ENCODE assay signal across 18 mouse cellular contexts in genomic region chr8:108888924-108889323, GRCm38 (mm10).
A peak's percentile ranks its signal among the peaks of the same experiment; 100 is the strongest.
DNase-seq lines count a peak whose midpoint lies in the region; ATAC-seq lines count a peak whose summit lies in the region.
"Had no signal": no experiment of that assay in that cellular context is flagged by ENCODE, and none has a peak within 500 bp of the region (broad histone marks: within the 10 kb centered on the region; RNA-seq: fewer than 3 reads in every experiment).

No protein-coding gene starts in this region.

- no peak overlapping the region for H3K4me2 ChIP-seq in hindbrain, embryonic 13.5 days
- no peak overlapping the region for H3K4me2 ChIP-seq in hindbrain, embryonic 11.5 days (replicated peaks; ENCODE audit: low read depth, low read length)
- H3K4me2 ChIP-seq in hindbrain, embryonic 15.5 days, result 0 out of 2 replicates have a peak overlapping the region, but pooled peaks have one; percentile 14
- H3K4me2 ChIP-seq in limb, embryonic 11.5 days (ENCODE audit: low read depth, severe bottlenecking), result 0 out of 2 replicates have a peak overlapping the region, but pooled peaks have one; percentile 12
- H3K4me2 ChIP-seq in midbrain, embryonic 16.5 days (ENCODE audit: low read length), result no peak overlapping the region
- H3K4me2 ChIP-seq: embryonic facial prominence, embryonic 15.5 days; heart, embryonic 13.5 days; intestine, embryonic 15.5 days; kidney, embryonic 15.5 days; liver, embryonic 15.5 days had no signal

- H3K36me3 ChIP-seq in hindbrain, embryonic 13.5 days, result no peaks in the 10 kb centered on the region; the same call in 1 of the 2 replicates
- H3K36me3 ChIP-seq in hindbrain, embryonic 11.5 days (ENCODE audit: control insufficient read depth, insufficient read depth, low read length), result no peaks in the 10 kb centered on the region
- H3K36me3 ChIP-seq in hindbrain, embryonic 15.5 days, result no peaks in the 10 kb centered on the region
- H3K36me3 ChIP-seq in limb, embryonic 11.5 days (ENCODE audit: control insufficient read depth, insufficient read depth, low read length), result no peaks in the 10 kb centered on the region
- no peaks in the 10 kb centered on the region for H3K36me3 ChIP-seq in midbrain, embryonic 16.5 days (ENCODE audit: control insufficient read depth, insufficient read depth, low read length)
- H3K36me3 ChIP-seq: intestine, embryonic 15.5 days; kidney, embryonic 15.5 days; liver, embryonic 15.5 days had no signal

- no peak overlapping the region for H3K4me3 ChIP-seq in hindbrain, embryonic 13.5 days
- H3K4me3 ChIP-seq in hindbrain, embryonic 11.5 days (ENCODE audit: low read depth, low read length), result no peak overlapping the region
- no peak overlapping the region for H3K4me3 ChIP-seq in hindbrain, embryonic 15.5 days
- no peak overlapping the region for H3K4me3 ChIP-seq in limb, embryonic 11.5 days (ENCODE audit: low read depth, low read length)
- no peak overlapping the region for H3K4me3 ChIP-seq in midbrain, embryonic 16.5 days (ENCODE audit: low read depth, low read length)
- H3K4me3 ChIP-seq: embryonic facial prominence, embryonic 15.5 days; heart, embryonic 13.5 days; intestine, embryonic 15.5 days; kidney, embryonic 15.5 days; liver, embryonic 15.5 days had no signal

- H3K9me3 ChIP-seq in hindbrain, embryonic 13.5 days, result no peaks in the 10 kb centered on the region
- no peaks in the 10 kb centered on the region for H3K9me3 ChIP-seq in hindbrain, embryonic 11.5 days (ENCODE audit: control insufficient read depth, low read length)
- H3K9me3 ChIP-seq in hindbrain, embryonic 15.5 days, result no peaks in the 10 kb centered on the region
- H3K9me3 ChIP-seq in limb, embryonic 11.5 days (ENCODE audit: control insufficient read depth, low read length), result no peaks in the 10 kb centered on the region
- H3K9me3 ChIP-seq in midbrain, embryonic 16.5 days (replicated peaks; ENCODE audit: control insufficient read depth, low read length, poor library complexity, severe bottlenecking), result no peaks in the 10 kb centered on the region
- H3K9me3 ChIP-seq: embryonic facial prominence, embryonic 15.5 days; heart, embryonic 13.5 days; intestine, embryonic 15.5 days; kidney, embryonic 15.5 days; liver, embryonic 15.5 days had no signal

- H3K27me3 ChIP-seq in hindbrain, embryonic 13.5 days, result 0 out of 2 replicates have a peak, but pooled peaks cover 2% of the 10 kb centered on the region
- H3K27me3 ChIP-seq in hindbrain, embryonic 11.5 days (ENCODE audit: control insufficient read depth, insufficient read depth, low read length), result no peaks in the 10 kb centered on the region
- no peaks in the 10 kb centered on the region for H3K27me3 ChIP-seq in hindbrain, embryonic 15.5 days
- H3K27me3 ChIP-seq in limb, embryonic 11.5 days (ENCODE audit: control insufficient read depth, insufficient read depth, low read length), result no peaks in the 10 kb centered on the region
- H3K27me3 ChIP-seq in midbrain, embryonic 16.5 days (ENCODE audit: control insufficient read depth, insufficient read depth, low read depth, low read length), result no peaks in the 10 kb centered on the region
- H3K27me3 ChIP-seq: embryonic facial prominence, embryonic 15.5 days; heart, embryonic 13.5 days; intestine, embryonic 15.5 days; kidney, embryonic 15.5 days; liver, embryonic 15.5 days had no signal

- H3K27ac ChIP-seq in hindbrain, embryonic 13.5 days, result peak overlapping the region; percentile 81
- no peak overlapping the region for H3K27ac ChIP-seq in hindbrain, embryonic 11.5 days (ENCODE audit: low read depth, low read length)
- H3K27ac ChIP-seq in hindbrain, embryonic 15.5 days (replicated peaks), result 0 out of 2 replicates have a peak overlapping the region, but pooled peaks have one; percentile 28
- H3K27ac ChIP-seq in limb, embryonic 11.5 days (replicated peaks; ENCODE audit: low read depth, low read length), result no peak overlapping the region
- H3K27ac ChIP-seq in midbrain, embryonic 16.5 days (ENCODE audit: low read length), result peak overlapping the region; percentile 40
- H3K27ac ChIP-seq: embryonic facial prominence, embryonic 15.5 days; intestine, embryonic 15.5 days; kidney, embryonic 15.5 days; liver, embryonic 15.5 days; stomach, postnatal 0 days had no signal

- no peak overlapping the region for H3K9ac ChIP-seq in hindbrain, embryonic 13.5 days
- no peak overlapping the region for H3K9ac ChIP-seq in hindbrain, embryonic 11.5 days (ENCODE audit: low read depth, low read length)
- H3K9ac ChIP-seq in hindbrain, embryonic 15.5 days, result no peak overlapping the region
- H3K9ac ChIP-seq in limb, embryonic 11.5 days (ENCODE audit: low read length), result no peak overlapping the region
- no peak overlapping the region for H3K9ac ChIP-seq in midbrain, embryonic 16.5 days (ENCODE audit: low read depth, low read length)
- H3K9ac ChIP-seq: embryonic facial prominence, embryonic 15.5 days; intestine, embryonic 15.5 days; kidney, embryonic 15.5 days; liver, embryonic 15.5 days had no signal

- no peak for DNase-seq in hindbrain, embryonic 11.5 days (ENCODE audit: low spot score)
- DNase-seq in limb, embryonic 11.5 days (ENCODE audit: low spot score), result no peak
- no peak for DNase-seq in adrenal gland, adult 8-10 months
- no peak for DNase-seq in right cerebral cortex, postnatal 14 days
- DNase-seq: cerebellum, adult 11 months; cerebellum, postnatal 10 days; gastrocnemius, postnatal 14 days; heart, adult 18-20 months; right cerebral cortex, postnatal 4 days had no signal

- peaks cover 67% of the 10 kb centered on the region for H3K4me1 ChIP-seq in hindbrain, embryonic 13.5 days (replicated peaks)
- H3K4me1 ChIP-seq in hindbrain, embryonic 11.5 days (replicated peaks; ENCODE audit: control insufficient read depth, insufficient read depth, low read length), result peaks cover 16% of the 10 kb centered on the region; the same call in 1 of the 2 replicates
- peaks cover 53% of the 10 kb centered on the region for H3K4me1 ChIP-seq in hindbrain, embryonic 15.5 days (replicated peaks)
- peaks cover 41% of the 10 kb centered on the region for H3K4me1 ChIP-seq in limb, embryonic 11.5 days (ENCODE audit: control insufficient read depth, insufficient read depth, low read length)
- H3K4me1 ChIP-seq in midbrain, embryonic 16.5 days (ENCODE audit: control insufficient read depth, insufficient read depth, low read length), result peaks cover 55% of the 10 kb centered on the region

- WGBS in hindbrain, embryonic 13.5 days, result 48% methylated on average over 4 of the region's 4 CpGs
- 60% methylated on average over 4 of the region's 4 CpGs for WGBS in hindbrain, embryonic 11.5 days
- WGBS in hindbrain, embryonic 15.5 days, result 56% methylated on average over 4 of the region's 4 CpGs
- WGBS in limb, embryonic 11.5 days, result 21% methylated on average over 4 of the region's 4 CpGs
- WGBS in midbrain, embryonic 16.5 days, result 12% methylated on average over 4 of the region's 4 CpGs

- ATAC-seq in hindbrain, embryonic 13.5 days (ENCODE audit: low FRiP score), result no peak
- no peak for ATAC-seq in hindbrain, embryonic 11.5 days (ENCODE audit: low FRiP score)
- no peak for ATAC-seq in hindbrain, embryonic 15.5 days (ENCODE audit: low FRiP score, low read depth)
- no peak for ATAC-seq in limb, embryonic 11.5 days (ENCODE audit: insufficient number of reproducible peaks, low FRiP score, low TSS enrichment, low read depth)
- no peak for ATAC-seq in midbrain, embryonic 16.5 days
- ATAC-seq: intestine, embryonic 15.5 days had no signal

Comparison
In these comparisons a context has a peak if more than half of its experiments do, and no peak if none do; other contexts are left out.
1. H3K27ac ChIP-seq: peak in hindbrain, embryonic 13.5 days (single experiment), hindbrain, embryonic 15.5 days (single experiment) and midbrain, embryonic 16.5 days (single experiment); none in hindbrain, embryonic 11.5 days (single experiment) and limb, embryonic 11.5 days (single experiment).
2. H3K4me2 ChIP-seq: peak in hindbrain, embryonic 15.5 days (single experiment) and limb, embryonic 11.5 days (single experiment); none in hindbrain, embryonic 13.5 days (single experiment), hindbrain, embryonic 11.5 days (single experiment) and midbrain, embryonic 16.5 days (single experiment).